Mouse (Mus musculus) spleen, adult 2 months (tissue): ENCODE results near the gene Gm4450. TPM values are rescaled to one million over a fixed set of nuclear protein-coding genes. Genes with fewer than 3 reads are reported as not detected.
"Not testable (repeated sequence)": the region's sequence is repeated elsewhere in the genome, so short reads cannot be mapped to it uniquely, and the experiment has no call there.

Experiments
- DNase-seq, 2 experiments: peaks; one replicate each; pipeline versions ENCODE4 v3.0.0 to v3.0.0-alpha.2; 2012 to 2021; ENCODE audit warnings: low spot score in 2 of 2, low read depth in 1 of 2
- H3K27ac ChIP-seq: fragments of 200-500 bp; 2 replicates; pipeline ENCODE4 v1.5.1; 2012; ENCODE audit warnings: low read length, inconsistent platforms; ENCODE audit not compliant: insufficient read depth
- H3K27me3 ChIP-seq: fragments of 200-500 bp; 2 replicates; pipeline ENCODE4 v1.6.1; 2012; ENCODE audit warnings: mild to moderate bottlenecking, moderate library complexity, low read length, inconsistent platforms; ENCODE audit not compliant: control insufficient read depth, insufficient read depth
- H3K36me3 ChIP-seq: fragments of 200-500 bp; 2 replicates; pipeline ENCODE4 v1.6.1; 2012; ENCODE audit warnings: mild to moderate bottlenecking, low read length, inconsistent platforms; ENCODE audit not compliant: control insufficient read depth, insufficient read depth
- H3K4me1 ChIP-seq: fragments of 200-500 bp; 2 replicates; pipeline ENCODE4 v1.6.1; 2011; ENCODE audit warnings: inconsistent platforms; ENCODE audit not compliant: control insufficient read depth, insufficient read depth, insufficient read length
- H3K4me3 ChIP-seq: fragments of 200-500 bp; 2 replicates; pipeline ENCODE4 v1.5.1; 2011; ENCODE audit warnings: mild to moderate bottlenecking, inconsistent platforms; ENCODE audit not compliant: insufficient read depth, insufficient read length; ENCODE audit errors: extremely low read depth
- WGBS: fragments of 180-500 bp; shearing (Covaris S2); methylation state at CpG from one replicate; pipeline ENCODE4 v1.1.7; 2018; 5-methylcytosine and 5-hydroxymethylcytosine counted together
- polyA plus RNA-seq: library from polyadenylated mRNA; depleted of rRNA; stranded (reverse); fragments of >200 nt; gene quantifications from 2 replicates; pipeline ENCODE4 v1.2.3, GENCODE M21; 2012; rRNA removed

The Gm4450 gene
- polyA plus RNA-seq: 0.18 TPM in 1 of 2 replicates, not detected in the other

DNA sequence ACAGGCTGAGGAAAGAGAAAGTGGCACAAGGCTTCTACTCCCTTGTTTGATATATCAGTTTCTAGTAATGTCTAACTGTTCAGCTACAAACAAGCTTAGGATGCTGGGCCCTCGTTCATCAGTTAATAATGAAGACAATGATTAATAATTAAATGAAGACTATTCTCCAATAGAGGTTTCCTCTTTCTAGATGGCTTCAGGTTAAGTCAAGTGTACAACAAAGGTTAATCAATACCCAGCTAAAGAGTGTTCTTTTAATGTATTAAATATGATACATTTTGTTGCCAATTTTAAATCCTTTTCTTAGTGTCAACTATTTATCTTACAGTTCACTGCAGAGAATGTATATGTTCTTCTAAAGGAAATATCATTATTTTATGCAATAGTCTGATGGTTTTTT, at the start of gene Gm4450:
Gene Gm4450, minus strand, starts transcription at position 101 of the 400 bp plus-strand sequence.
- not testable (repeated sequence) for H3K27ac ChIP-seq, H3K36me3 ChIP-seq, H3K4me1 ChIP-seq, H3K4me3 ChIP-seq, H3K27me3 ChIP-seq, DNase-seq
- WGBS: 67% methylated on average over 1 of the region's 1 CpGs

DNA sequence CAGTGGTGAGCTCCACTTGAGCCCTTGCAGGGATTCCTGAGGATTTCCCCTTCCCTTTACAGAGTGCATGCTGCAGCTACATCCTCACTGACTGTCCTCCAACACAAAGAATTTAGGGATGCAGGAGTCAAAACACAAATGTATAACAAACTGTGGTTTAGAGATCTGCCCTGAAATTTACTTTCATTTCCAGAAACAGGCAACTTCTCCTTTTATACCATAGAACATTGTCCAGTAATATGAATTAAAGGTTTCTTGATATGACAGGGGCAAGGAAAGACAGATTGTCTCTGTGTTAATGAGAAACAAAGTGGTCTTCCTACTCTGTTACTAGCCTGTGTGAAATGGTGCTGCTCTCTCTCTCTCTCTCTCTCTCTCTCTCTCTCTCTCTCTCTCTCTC, 40.5 kb upstream of the Gm4450 start:
- not testable (repeated sequence) for H3K4me1 ChIP-seq, H3K27me3 ChIP-seq, DNase-seq, H3K36me3 ChIP-seq, H3K4me3 ChIP-seq, H3K27ac ChIP-seq

DNA sequence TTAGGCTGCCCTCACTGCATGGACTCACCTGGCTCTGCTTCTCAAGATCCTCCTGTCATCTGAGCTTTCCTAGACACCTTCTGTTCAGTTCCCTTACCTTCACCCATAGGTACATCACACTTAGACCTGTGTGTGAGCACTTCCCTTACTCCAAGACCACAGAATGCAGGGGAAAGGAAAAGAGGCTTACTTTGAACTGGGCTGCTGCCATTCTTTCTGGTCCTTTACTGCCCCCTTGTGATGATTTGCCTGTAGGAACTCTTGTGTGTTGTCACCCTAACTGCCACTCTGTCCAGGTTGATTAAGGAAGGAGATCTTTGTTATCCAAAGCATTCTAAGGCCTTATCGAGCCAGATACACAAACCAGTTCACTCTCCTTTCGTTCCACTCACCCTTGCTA, 39.8 kb upstream of the Gm4450 start:
- not testable (repeated sequence) for H3K4me1 ChIP-seq, H3K36me3 ChIP-seq, H3K27me3 ChIP-seq, H3K4me3 ChIP-seq, H3K27ac ChIP-seq, DNase-seq
- WGBS: no CpG with 5 or more reads among the region's 2 CpGs

DNA sequence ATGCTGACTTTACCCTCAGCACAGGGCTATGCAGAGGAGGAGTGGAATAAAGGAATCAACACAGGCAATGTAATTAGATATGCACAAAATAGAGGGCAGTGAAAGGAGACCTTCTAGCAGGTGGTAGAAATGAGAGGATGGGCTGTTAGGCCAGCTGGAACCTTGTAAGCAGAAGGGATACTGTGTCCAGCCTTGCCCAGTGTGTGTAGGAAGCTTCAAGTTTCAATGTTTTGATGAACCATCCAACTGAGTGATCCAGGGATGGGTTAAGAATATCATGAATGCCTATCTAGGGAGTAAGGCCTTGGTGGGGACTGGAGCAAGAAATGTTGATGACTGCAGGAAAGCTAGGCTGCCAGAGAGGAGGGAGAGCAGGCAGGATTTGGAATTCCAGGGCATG, 38.1 kb upstream of the Gm4450 start:
- H3K27me3 ChIP-seq, H3K4me1 ChIP-seq, H3K4me3 ChIP-seq, H3K27ac ChIP-seq, H3K36me3 ChIP-seq, DNase-seq: not testable (repeated sequence)

DNA sequence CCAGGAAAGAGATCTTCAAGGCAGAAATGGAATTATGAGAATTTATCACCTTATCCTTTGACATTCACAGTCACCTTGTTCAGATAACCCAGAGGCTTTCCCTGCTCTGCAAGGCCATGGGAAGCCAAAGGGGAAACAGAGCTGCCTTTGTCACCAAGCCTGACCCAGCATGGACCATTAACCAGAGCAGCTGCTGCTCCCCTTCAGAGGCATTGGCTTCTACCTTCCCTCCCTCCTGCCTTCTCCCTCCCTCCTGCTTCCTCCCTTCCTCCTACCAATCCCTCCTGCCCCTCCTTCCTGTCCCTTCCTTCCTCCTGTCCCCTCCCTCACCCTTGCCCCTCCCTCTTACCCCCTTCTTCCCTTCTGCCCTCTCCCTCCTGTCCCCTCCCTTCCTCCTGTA, 37.3 kb upstream of the Gm4450 start:
- DNase-seq, H3K27me3 ChIP-seq, H3K4me1 ChIP-seq, H3K4me3 ChIP-seq, H3K36me3 ChIP-seq, H3K27ac ChIP-seq: not testable (repeated sequence)

DNA sequence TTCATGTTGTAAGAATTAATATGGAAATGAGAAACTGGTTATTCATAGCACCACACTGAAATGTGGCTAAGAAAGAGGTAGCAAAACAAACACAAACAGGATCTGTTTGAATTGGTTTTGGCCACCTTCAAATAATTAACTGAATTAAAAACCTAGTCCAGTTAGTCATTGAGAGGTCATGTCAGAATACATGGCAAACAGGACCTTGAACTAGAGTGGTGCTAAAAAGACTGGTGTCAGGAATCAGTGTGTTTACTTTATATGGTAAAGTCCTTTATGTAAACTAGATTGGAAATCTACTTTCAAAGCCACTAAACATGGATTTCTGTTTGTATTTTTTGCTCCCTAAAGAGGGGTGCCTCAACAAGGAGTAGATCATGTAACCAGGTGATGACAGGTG, 14.6 kb upstream of the Gm4450 start:
- H3K27me3 ChIP-seq, H3K36me3 ChIP-seq, H3K4me1 ChIP-seq, DNase-seq, H3K4me3 ChIP-seq, H3K27ac ChIP-seq: not testable (repeated sequence)

DNA sequence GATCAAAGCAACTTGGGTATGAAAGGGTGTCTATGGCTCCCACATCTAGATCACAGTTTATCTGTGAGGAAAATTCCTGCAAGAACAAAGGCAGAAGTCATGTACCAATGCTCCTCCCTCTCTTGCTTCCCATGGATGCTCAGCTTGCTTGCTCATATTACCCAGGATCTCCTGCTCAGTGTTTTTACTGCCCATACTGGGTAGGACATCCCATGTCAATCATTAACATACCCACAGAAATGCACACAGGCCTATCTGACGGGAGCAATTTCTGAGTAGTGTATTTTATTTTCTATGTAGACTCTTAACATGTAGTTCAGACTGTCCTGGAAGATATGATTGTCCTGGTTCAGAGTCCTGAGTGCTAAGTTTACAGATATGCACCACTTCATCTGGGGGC, 14.1 kb upstream of the Gm4450 start:
- H3K27me3 ChIP-seq, H3K4me3 ChIP-seq, H3K27ac ChIP-seq, H3K36me3 ChIP-seq, DNase-seq, H3K4me1 ChIP-seq: not testable (repeated sequence)
- no CpG with 5 or more reads among the region's 1 CpGs for WGBS

DNA sequence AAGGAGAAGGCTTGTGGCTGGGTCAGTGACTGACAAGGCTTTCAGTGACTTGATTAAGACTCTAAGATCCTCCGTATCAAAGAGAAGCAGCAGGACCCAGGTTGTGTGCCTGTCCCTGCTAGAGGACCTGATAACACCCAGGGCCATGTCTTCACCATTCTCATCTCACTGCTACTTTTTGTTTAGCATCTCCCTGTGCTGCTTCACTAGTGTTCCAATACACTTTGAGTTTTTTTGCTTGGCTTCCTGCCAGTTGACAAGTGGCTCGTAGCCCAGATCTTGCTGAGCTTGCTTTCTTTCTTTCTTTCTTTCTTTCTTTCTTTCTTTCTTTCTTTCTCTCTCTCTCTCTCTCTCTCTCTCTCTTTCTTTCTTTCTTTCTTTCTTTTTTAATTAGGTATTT, 12.4 kb upstream of the Gm4450 start:
- not testable (repeated sequence) for H3K27ac ChIP-seq, H3K4me1 ChIP-seq, H3K36me3 ChIP-seq, H3K4me3 ChIP-seq, DNase-seq, H3K27me3 ChIP-seq
- 70% methylated on average over 1 of the region's 2 CpGs for WGBS

DNA sequence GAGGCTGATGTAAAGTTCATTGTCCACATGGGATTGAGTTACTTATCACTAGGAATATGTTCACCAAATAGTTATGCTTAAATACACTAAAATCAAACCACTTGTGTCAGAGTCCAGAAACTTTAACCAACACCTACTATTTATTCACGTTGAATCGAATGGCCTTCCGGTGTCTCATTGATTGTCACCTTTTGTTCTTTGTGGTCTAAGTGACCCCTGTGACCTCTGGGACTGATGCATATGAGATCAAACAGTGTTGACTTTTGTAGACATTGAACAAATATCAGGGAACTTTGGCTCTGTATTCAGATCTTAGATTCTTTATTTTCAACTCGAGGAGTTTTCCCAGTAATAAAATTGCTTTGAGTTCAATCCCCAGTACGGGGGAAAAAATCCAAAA, 3.1 kb downstream of the Gm4450 start:
- not testable (repeated sequence) for H3K36me3 ChIP-seq, H3K27ac ChIP-seq, H3K4me3 ChIP-seq, DNase-seq, H3K27me3 ChIP-seq, H3K4me1 ChIP-seq
- WGBS: 86% methylated on average over 5 of the region's 5 CpGs

DNA sequence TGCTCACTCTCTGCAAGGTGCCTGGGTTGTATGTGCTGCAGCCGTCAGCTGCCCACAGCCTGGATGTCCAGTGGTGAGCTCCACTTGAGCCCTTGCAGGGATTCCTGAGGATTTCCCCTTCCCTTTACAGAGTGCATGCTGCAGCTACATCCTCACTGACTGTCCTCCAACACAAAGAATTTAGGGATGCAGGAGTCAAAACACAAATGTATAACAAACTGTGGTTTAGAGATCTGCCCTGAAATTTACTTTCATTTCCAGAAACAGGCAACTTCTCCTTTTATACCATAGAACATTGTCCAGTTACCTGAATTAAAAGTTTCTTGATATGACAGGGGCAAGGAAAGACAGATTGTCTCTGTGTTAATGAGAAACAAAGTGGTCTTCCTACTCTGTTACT, 13.0 kb downstream of the Gm4450 start:
- H3K4me3 ChIP-seq, DNase-seq, H3K36me3 ChIP-seq, H3K4me1 ChIP-seq, H3K27me3 ChIP-seq, H3K27ac ChIP-seq: not testable (repeated sequence)
- WGBS: 63% methylated on average over 1 of the region's 1 CpGs
